Comparison of ENCODE assay signal across 10 mouse cellular contexts in genomic region chr17:25879261-25879660, GRCm38 (mm10). TPM values are rescaled to one million over a fixed set of nuclear protein-coding genes. Genes with fewer than 3 reads are reported as not detected.
A peak's percentile ranks its signal among the peaks of the same experiment; 100 is the strongest.
DNase-seq lines count a peak whose midpoint lies in the region; ATAC-seq and TF ChIP-seq lines count a peak whose summit lies in the region.
"Had no signal": no experiment of that assay in that cellular context is flagged by ENCODE, and none has a peak within 500 bp of the region (broad histone marks: within the 10 kb centered on the region; RNA-seq: fewer than 3 reads in every experiment).

No protein-coding gene starts in this region.

- H3K4me3 ChIP-seq in kidney, embryonic 14.5 days (ENCODE audit: low read length), result no peak overlapping the region
- H3K4me3 ChIP-seq in CH12.LX (replicated peaks in 1 of 3; ENCODE audit: low read depth in 2 of 3, low read length in 2 of 3, poor library complexity in 1 of 3), result no peak overlapping the region
- H3K4me3 ChIP-seq in forebrain, embryonic 14.5 days (ENCODE audit: low read depth, low read length), result no peak overlapping the region
- H3K4me3 ChIP-seq: stomach, embryonic 15.5 days had no signal

- TF ChIP-seq EP300 in CH12.LX (IDR thresholded peaks at IDR 0.05; ENCODE audit: low read length), result no peak

- peaks cover 40% of the 10 kb centered on the region for H3K36me3 ChIP-seq in kidney, embryonic 14.5 days (ENCODE audit: control insufficient read depth, insufficient read depth, low read length)
- H3K36me3 ChIP-seq in CH12.LX (replicated peaks in 1 of 2; ENCODE audit: control insufficient read depth in 1 of 2, insufficient read depth in 1 of 2, low read length in 1 of 2), result peaks cover 51 to 77% of the 10 kb centered on the region in 2 experiments
- H3K36me3 ChIP-seq in forebrain, embryonic 14.5 days (ENCODE audit: control insufficient read depth, insufficient read depth, low read length), result peaks cover 40% of the 10 kb centered on the region

- TF ChIP-seq CTCF in CH12.LX (conservative IDR thresholded peaks at IDR 0.05 in 1 of 2, IDR thresholded peaks at IDR 0.05 in 1 of 2; ENCODE audit: low read depth in 2 of 2, low read length in 2 of 2), result peak; percentile 22 to 45; a peak in 3 of 4 replicates

- in situ Hi-C loops in CH12.LX (cut with MboI; ENCODE audit: low pct_ligation_motif_present, low pct_unique_long_range_greater_than_20kb, low sequenced_read_pairs), result no loop called here

- dilution Hi-C loops in CH12.LX (cut with MboI; ENCODE audit: extremely low pct_ligation_motif_present, extremely low pct_unique_long_range_greater_than_20kb, low sequenced_read_pairs), result no loop called here

- peaks cover 29% of the 10 kb centered on the region for H3K4me1 ChIP-seq in kidney, embryonic 14.5 days (ENCODE audit: control insufficient read depth, insufficient read depth, low read length)
- H3K4me1 ChIP-seq in CH12.LX (ENCODE audit: control insufficient read depth in 1 of 2, insufficient read depth in 2 of 2), result peaks cover 4 to 12% of the 10 kb centered on the region in 2 experiments
- peaks cover 8% of the 10 kb centered on the region for H3K4me1 ChIP-seq in forebrain, embryonic 14.5 days (ENCODE audit: control insufficient read depth, insufficient read depth, low read length)

- no peak for TF ChIP-seq RAD21 in CH12.LX (IDR thresholded peaks at IDR 0.05; ENCODE audit: low read depth, low read length)

- H3K4me2 ChIP-seq in kidney, embryonic 14.5 days (replicated peaks; ENCODE audit: low read depth, low read length), result no peak overlapping the region
- H3K4me2 ChIP-seq in CH12.LX (ENCODE audit: insufficient read depth, low read depth, poor library complexity, severe bottlenecking), result no peak overlapping the region
- H3K4me2 ChIP-seq in forebrain, embryonic 14.5 days (ENCODE audit: low read length), result no peak overlapping the region
- H3K4me2 ChIP-seq: stomach, embryonic 15.5 days had no signal

- H3K27me3 ChIP-seq in kidney, embryonic 14.5 days (ENCODE audit: control insufficient read depth, insufficient read depth, low read length), result no peaks in the 10 kb centered on the region
- no peaks in the 10 kb centered on the region for H3K27me3 ChIP-seq in CH12.LX (replicated peaks)
- no peaks in the 10 kb centered on the region for H3K27me3 ChIP-seq in forebrain, embryonic 14.5 days (replicated peaks; ENCODE audit: control insufficient read depth, insufficient read depth, low read length)
- H3K27me3 ChIP-seq: stomach, embryonic 15.5 days had no signal

- H3K9me3 ChIP-seq in kidney, embryonic 14.5 days (ENCODE audit: control insufficient read depth, low read length), result no peaks in the 10 kb centered on the region
- H3K9me3 ChIP-seq in CH12.LX (replicated peaks; ENCODE audit: low read length), result no peaks in the 10 kb centered on the region
- no peaks in the 10 kb centered on the region for H3K9me3 ChIP-seq in forebrain, embryonic 14.5 days (replicated peaks; ENCODE audit: control insufficient read depth, low read length)
- H3K9me3 ChIP-seq: stomach, embryonic 15.5 days had no signal

- ATAC-seq in kidney, embryonic 14.5 days (ENCODE audit: low FRiP score, low TSS enrichment), result no peak
- ATAC-seq in monocyte, adult 5-6 weeks (replicated peaks; ENCODE audit: insufficient number of reproducible peaks, low FRiP score, low TSS enrichment, poor library complexity, severe bottlenecking), result no peak
- no peak for ATAC-seq in forebrain, embryonic 14.5 days

- no peak overlapping the region for H3K27ac ChIP-seq in kidney, embryonic 14.5 days (ENCODE audit: low read depth, low read length)
- H3K27ac ChIP-seq in CH12.LX (ENCODE audit: insufficient read depth, low read depth), result no peak overlapping the region
- H3K27ac ChIP-seq in forebrain, embryonic 14.5 days (ENCODE audit: low read depth, low read length), result no peak overlapping the region
- H3K27ac ChIP-seq: macrophage; stomach, embryonic 15.5 days had no signal

- H3K9ac ChIP-seq in kidney, embryonic 14.5 days (ENCODE audit: low read depth, low read length), result no peak overlapping the region
- no peak overlapping the region for H3K9ac ChIP-seq in CH12.LX (ENCODE audit: insufficient read depth, low read depth)
- no peak overlapping the region for H3K9ac ChIP-seq in forebrain, embryonic 14.5 days (ENCODE audit: low read length)
- H3K9ac ChIP-seq: stomach, embryonic 15.5 days had no signal

- 54% methylated on average over 4 of the region's 4 CpGs for WGBS in kidney, embryonic 14.5 days
- WGBS in forebrain, embryonic 14.5 days, result 50% methylated on average over 4 of the region's 4 CpGs

- no peak for TF ChIP-seq POLR2A in CH12.LX (IDR thresholded peaks at IDR 0.05; ENCODE audit: low read depth, low read length)

- peak; percentile 85 for DNase-seq in kidney, adult 11 months
- DNase-seq in CH12.LX (ENCODE audit: extremely low read depth) (no peak), R1 (ENCODE audit: low read depth, low spot score) (peak; percentile 85)
- peak; percentile 81 to 89 for DNase-seq in kidney, postnatal 25 days
- no peak for DNase-seq in forebrain, embryonic 14.5 days (ENCODE audit: low spot score)
- no peak for DNase-seq in T-cell, adult 2 months (ENCODE audit: low spot score)

- H3K79me2 ChIP-seq in CH12.LX (replicated peaks; ENCODE audit: control insufficient read depth, extremely low read depth, insufficient read depth, poor library complexity, severe bottlenecking), result no peaks in the 10 kb centered on the region

TF ChIP-seq in CH12.LX, 34 proteins besides CTCF, POLR2A, EP300 and RAD21:
- no peak for TF ChIP-seq PAX5 (IDR thresholded peaks at IDR 0.05; ENCODE audit: low read length)
- TF ChIP-seq ZNF384 (IDR thresholded peaks at IDR 0.05; ENCODE audit: low read depth, low read length), result no peak
- no peak for TF ChIP-seq TCF12 (IDR thresholded peaks at IDR 0.05; ENCODE audit: low read depth, low read length)
- TF ChIP-seq SMC3 (IDR thresholded peaks at IDR 0.05; ENCODE audit: low read depth, low read length), result no peak
- TF ChIP-seq ELF1 (IDR thresholded peaks at IDR 0.05; ENCODE audit: low read depth, low read length), result no peak
- no peak for TF ChIP-seq IRF4 (IDR thresholded peaks at IDR 0.05; ENCODE audit: low read depth, low read length)
- TF ChIP-seq MAX (IDR thresholded peaks at IDR 0.05; ENCODE audit: low read length), result no peak
- no peak for TF ChIP-seq MEF2A (IDR thresholded peaks at IDR 0.05; ENCODE audit: borderline replicate concordance, low read depth, low read length)
- no peak for TF ChIP-seq CHD1 (IDR thresholded peaks at IDR 0.05; ENCODE audit: low read depth, low read length)
- no peak for TF ChIP-seq POLR2AphosphoS2 (IDR thresholded peaks at IDR 0.05; ENCODE audit: low read depth, low read length)
TF ChIP-seq in CH12.LX: peak in this region for 0.

RNA-seq across cellular contexts. Expression of gene Wfikkn1, which starts 1.4 kb away (rescaled TPM):
- 0.99 and 1.2 TPM in 2 replicates for polyA plus RNA-seq in kidney, embryonic 14.5 days (2014; fragmentation: Nextera tagmentation; extraction: Ambion mirVana)
- total RNA-seq in CH12.LX (2012; rRNA removed) (0.25 and 0.34 TPM in 2 replicates), CH12.LX (2014; rRNA removed) (0.11 TPM in 1 of 2 replicates, not detected in the other)
- 0.48 and 0.69 TPM in 2 replicates for polyA plus RNA-seq in CH12.LX (2012; ENCODE audit: insufficient read length, low read depth)
- 1.0 to 2.1 TPM (median 1.4 TPM) in 3 replicates for total RNA-seq in monocyte, adult 5-6 weeks (2017)
- polyA plus RNA-seq in forebrain, embryonic 14.5 days (2014; fragmentation: Nextera tagmentation; extraction: Ambion mirVana), result 0.36 and 0.47 TPM in 2 replicates

RNA-seq across cellular contexts. Expression of gene Mettl26, which starts 4.4 kb away (rescaled TPM):
- 83.9 and 85.3 TPM in 2 replicates for polyA plus RNA-seq in kidney, embryonic 14.5 days (2014; fragmentation: Nextera tagmentation; extraction: Ambion mirVana)
- total RNA-seq in CH12.LX (2012; rRNA removed) (43.6 and 52.5 TPM in 2 replicates), CH12.LX (2014; rRNA removed) (31.9 and 33.0 TPM in 2 replicates)
- polyA plus RNA-seq in CH12.LX (2012; ENCODE audit: insufficient read length, low read depth), result 29.8 and 32.0 TPM in 2 replicates
- 1.3 to 10.0 TPM (median 7.0 TPM) in 3 replicates for total RNA-seq in monocyte, adult 5-6 weeks (2017)
- polyA plus RNA-seq in forebrain, embryonic 14.5 days (2014; fragmentation: Nextera tagmentation; extraction: Ambion mirVana), result 60.5 and 66.0 TPM in 2 replicates

RNA-seq across cellular contexts. Expression of gene Mcrip2, which starts 10.7 kb away (rescaled TPM):
- polyA plus RNA-seq in kidney, embryonic 14.5 days (2014; fragmentation: Nextera tagmentation; extraction: Ambion mirVana), result 40.0 and 41.4 TPM in 2 replicates
- total RNA-seq in CH12.LX (2012; rRNA removed) (16.1 and 16.5 TPM in 2 replicates), CH12.LX (2014; rRNA removed) (0.82 and 1.4 TPM in 2 replicates)
- polyA plus RNA-seq in CH12.LX (2012; ENCODE audit: insufficient read length, low read depth), result 1.7 and 2.2 TPM in 2 replicates
- total RNA-seq in monocyte, adult 5-6 weeks (2017), result 1.1 to 5.7 TPM (median 1.6 TPM) in 3 replicates
- 15.9 and 17.0 TPM in 2 replicates for polyA plus RNA-seq in forebrain, embryonic 14.5 days (2014; fragmentation: Nextera tagmentation; extraction: Ambion mirVana)

RNA-seq across cellular contexts. Expression of gene Wdr90, which starts 18.0 kb away (rescaled TPM):
- 21.4 and 27.5 TPM in 2 replicates for polyA plus RNA-seq in kidney, embryonic 14.5 days (2014; fragmentation: Nextera tagmentation; extraction: Ambion mirVana)
- total RNA-seq in CH12.LX (2012; rRNA removed) (31.9 and 38.0 TPM in 2 replicates), CH12.LX (2014; rRNA removed) (16.0 and 17.5 TPM in 2 replicates)
- 19.9 and 23.8 TPM in 2 replicates for polyA plus RNA-seq in CH12.LX (2012; ENCODE audit: insufficient read length, low read depth)
- 2.9 to 7.7 TPM (median 3.4 TPM) in 3 replicates for total RNA-seq in monocyte, adult 5-6 weeks (2017)
- 11.6 and 12.2 TPM in 2 replicates for polyA plus RNA-seq in forebrain, embryonic 14.5 days (2014; fragmentation: Nextera tagmentation; extraction: Ambion mirVana)

RNA-seq across cellular contexts. Expression of gene Rhot2, which starts 34.6 kb away (rescaled TPM):
- polyA plus RNA-seq in kidney, embryonic 14.5 days (2014; fragmentation: Nextera tagmentation; extraction: Ambion mirVana), result 13.0 and 21.7 TPM in 2 replicates
- total RNA-seq in CH12.LX (2012; rRNA removed), result 16.2 and 26.1 TPM in 2 replicates
- 17.3 and 19.5 TPM in 2 replicates for total RNA-seq in CH12.LX (2014; rRNA removed)
- polyA plus RNA-seq in CH12.LX (2012; ENCODE audit: insufficient read length, low read depth), result 33.8 and 51.5 TPM in 2 replicates
- total RNA-seq in monocyte, adult 5-6 weeks (2017), result 17.6 to 38.7 TPM (median 34.3 TPM) in 3 replicates
- 9.6 and 11.3 TPM in 2 replicates for polyA plus RNA-seq in forebrain, embryonic 14.5 days (2014; fragmentation: Nextera tagmentation; extraction: Ambion mirVana)

Comparison
In these comparisons a context has a peak if more than half of its experiments do, and no peak if none do; other contexts are left out.
1. DNase-seq: peak in kidney, adult 11 months (single experiment), R1 (single experiment) and kidney, postnatal 25 days (2 of 2); none in CH12.LX (single experiment), forebrain, embryonic 14.5 days (single experiment) and T-cell, adult 2 months (single experiment).